Mouse (Mus musculus): ENCODE measurements around the gene Vmn1r38.

DNA sequence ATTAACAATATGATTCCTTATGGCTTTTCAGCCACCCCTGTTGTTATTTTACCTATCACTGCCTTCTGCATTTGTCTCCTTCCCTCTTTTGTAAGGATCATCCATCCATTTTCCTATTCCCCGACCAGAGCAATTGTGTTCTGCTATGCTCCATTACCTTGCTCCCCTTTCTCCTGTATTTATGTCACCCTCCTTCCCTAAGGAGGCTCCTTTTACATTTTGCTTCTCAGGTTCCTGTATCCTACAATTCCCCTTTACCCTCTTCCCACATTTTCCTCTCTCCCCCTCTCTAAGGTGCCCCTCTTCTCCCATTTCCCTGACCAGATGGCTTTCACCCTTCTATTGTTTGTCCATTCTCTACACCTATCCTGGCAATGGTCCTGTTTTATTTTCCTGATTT, 23.9 kb upstream of the Vmn1r38 start:
- no peak for TF ChIP-seq ZNF384 (IDR thresholded peaks at IDR 0.05; ENCODE audit: low read depth, low read length)
- no peak for TF ChIP-seq ZC3H11A (IDR thresholded peaks at IDR 0.05; ENCODE audit: borderline replicate concordance, low read depth, low read length)

Measured in ES-E14 (cell line).